Mouse (Mus musculus) cerebellum, adult 18-20 months (tissue): ENCODE results near the gene Tnfrsf9.
A peak's percentile ranks its signal among the peaks of the same experiment; 100 is the strongest.
"Not testable (repeated sequence)": the region's sequence is repeated elsewhere in the genome, so short reads cannot be mapped to it uniquely, and the experiment has no call there.

Experiments
- DNase-seq, 2 experiments: peaks; one replicate each; pipeline ENCODE4 v3.0.0; 2021

Tnfrsf9 gene

DNA sequence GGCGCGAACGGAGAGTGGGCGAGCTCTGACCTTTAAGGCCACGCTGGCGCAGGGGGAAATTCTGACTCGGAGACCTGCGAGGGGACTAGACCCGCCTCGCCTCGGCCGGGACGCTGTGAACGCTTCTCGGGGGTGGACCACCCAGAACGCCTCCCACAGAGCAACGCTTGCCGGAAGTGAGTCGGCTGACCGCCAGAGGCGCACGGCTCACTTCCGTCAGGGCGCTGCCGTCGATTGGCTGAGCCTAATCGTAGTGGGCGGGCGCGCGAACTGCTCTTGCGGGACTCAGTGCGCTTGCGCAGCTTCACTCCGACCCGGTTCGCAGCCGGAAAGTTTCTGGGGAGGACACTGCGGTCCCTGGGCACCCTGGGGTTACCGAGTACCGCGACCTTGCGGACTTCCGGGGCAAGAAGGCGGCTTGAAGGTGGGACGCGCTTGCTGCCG, at the start of gene Tnfrsf9, which contains the start of gene Park7:
Gene Tnfrsf9 (plus strand): TSS at position 273 of the 444 bp plus-strand sequence.
Gene Park7 (minus strand): TSS at position 148 of the 444 bp plus-strand sequence.
- peak; percentile 97 to 98 for DNase-seq

DNA sequence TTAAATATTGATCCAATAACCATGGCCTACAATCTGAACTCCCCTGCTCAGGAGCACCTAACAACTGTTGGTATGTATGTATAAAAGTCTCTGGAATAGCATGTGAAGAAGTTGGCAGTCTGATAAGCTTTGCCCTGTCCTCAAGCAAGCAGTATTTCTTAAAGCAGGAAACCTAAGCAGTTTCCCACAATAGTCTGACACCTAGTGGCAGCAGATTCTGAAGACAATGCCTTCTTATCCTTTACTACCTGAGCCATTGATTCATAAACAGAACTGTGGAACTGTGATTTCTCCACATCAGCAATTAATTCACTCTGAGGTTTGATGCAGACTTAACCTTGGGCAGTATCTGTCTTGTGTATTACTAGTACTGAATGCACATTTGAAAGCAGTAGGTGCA, 49.0 kb upstream of the Tnfrsf9 start:
- DNase-seq = peak in 1 of 2 experiments; percentile 28

DNA sequence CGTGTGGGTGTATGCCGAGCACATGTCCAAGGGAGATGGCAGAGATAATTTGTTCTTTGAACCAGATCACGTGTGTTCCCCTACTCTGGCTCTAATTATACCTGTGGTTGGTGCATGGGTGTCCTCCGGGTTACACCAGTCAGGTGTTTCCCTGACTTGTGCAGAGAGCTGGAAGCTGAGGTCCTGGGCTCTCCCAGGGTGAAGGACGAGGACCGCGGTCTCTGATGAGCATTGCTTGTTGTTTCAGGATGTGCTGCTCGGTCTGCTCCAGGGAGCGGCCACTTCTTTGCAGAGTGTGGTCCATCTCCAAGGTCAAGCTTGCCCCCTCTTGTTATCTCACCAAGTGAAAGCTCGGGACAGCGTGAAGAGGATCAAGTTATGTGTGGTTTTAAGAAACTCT, 48.3 kb upstream of the Tnfrsf9 start:
- DNase-seq = no peak

DNA sequence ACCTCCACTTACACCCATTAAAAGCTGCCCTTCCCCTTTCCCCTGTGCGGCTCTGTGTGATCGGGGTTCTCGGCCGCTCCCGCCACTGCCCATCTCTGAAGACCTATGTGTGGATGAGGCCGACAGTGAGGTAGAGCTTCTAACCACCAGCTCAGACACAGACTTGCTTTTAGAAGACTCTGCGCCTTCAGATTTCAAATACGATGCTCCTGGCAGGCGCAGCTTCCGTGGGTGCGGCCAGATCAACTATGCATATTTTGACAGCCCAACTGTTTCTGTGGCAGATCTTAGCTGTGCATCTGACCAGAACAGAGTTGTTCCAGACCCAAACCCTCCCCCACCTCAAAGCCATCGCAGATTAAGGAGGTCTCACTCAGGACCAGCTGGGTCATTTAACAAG, 47.9 kb upstream of the Tnfrsf9 start:
- DNase-seq = no peak

DNA sequence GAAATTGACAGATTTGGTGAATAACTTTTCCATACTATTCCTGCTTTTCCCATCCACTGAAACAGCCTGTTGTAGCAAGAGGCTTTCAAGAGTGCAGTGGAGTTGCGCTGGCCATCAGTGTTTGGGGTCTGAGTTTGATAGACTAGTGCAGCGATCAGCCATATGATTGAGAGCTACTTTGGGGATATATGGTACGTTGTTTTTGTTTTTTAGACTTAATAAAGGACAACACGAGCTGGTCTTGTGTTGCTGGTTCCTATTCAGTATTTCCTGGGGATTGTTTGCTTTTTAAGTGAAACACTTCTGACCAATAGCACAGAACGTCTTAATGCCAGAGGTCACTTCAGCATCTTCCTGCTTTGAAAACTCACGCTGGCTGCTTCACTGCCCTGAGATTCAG, 46.2 kb upstream of the Tnfrsf9 start:
- DNase-seq = no peak

DNA sequence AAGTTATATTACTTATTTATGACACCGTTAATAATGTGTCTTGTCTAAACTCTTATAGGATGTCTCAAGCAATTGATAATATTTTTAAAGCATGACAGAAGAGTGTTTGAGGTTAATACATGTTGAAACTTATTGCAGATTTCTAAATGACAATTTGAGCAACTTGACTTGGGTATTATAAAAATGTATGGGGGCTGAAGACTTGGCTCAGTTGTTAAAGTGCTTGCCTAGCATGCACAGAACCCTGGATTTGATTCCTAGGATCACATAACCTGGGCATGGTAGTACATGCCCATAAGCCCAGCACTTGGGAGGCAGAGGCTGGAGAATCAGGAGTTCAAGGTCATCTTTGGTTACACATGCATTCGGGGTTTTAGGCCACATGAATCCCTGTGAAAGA, 45.5 kb upstream of the Tnfrsf9 start:
- DNase-seq = no peak

DNA sequence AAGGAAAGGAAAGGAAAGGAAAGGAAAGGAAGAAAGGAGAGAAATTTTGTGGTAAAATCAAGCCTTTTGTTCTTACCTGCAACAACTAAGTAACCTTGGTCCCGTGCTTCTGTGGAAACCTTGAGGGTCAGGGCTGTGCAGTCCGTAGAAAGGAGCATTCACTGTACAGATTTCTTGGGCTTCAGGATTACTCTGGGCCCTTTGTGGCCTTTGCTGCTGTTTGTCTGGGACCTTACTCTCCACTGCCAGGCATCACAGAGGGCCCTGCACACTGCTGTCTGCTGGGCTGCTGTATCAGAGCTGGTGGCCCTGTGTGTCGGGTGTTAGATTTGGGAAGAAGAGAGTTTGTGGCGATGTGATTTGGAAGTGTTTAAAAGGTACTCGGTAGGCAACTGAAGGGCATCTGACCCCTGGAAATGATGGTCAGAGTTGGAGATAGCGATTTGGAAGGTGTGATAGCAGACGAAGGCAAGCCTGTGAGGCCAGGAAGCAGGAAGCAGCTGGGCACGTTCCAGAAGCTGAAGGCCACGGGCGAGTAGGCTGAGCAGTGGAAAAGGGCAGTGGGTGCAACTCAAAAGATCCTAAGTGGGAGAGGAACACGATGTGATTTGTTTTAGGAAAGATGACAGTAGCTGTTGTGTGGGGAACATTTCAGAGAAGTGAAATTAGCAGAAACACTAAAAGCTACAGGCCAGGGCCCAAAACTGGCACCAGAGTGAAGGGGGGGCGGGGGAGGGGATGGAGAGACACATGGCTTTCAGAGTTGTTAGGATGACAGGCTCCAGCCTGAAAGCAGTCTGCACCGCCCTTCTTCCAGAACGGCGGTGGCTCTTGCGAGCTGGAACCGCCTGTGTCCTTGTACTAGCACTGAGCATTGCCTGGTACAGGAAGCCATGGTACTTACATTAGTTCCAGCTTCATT, 44.8 kb upstream of the Tnfrsf9 start:
- DNase-seq = no peak

DNA sequence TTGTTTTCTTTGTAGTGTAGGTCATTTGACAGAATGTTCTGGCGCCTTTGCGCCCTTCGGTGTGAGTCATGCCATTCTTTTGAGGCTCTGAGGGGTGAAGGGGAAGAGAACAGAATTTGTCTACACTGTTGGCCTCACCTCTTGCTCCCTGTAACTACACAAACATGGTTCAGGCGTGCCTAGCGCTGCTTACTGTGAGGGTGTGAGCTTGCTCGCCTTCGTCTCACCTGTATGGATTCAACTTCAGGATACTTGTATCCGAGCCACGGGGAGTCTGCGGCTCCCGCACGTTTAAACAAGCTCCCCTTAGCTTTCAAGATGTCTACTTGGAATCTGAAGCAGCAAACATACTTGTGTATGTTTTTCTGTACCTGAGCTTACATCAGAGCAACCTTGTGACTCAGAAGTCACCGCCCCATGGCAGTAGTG, 43.4 kb upstream of the Tnfrsf9 start:
- DNase-seq = no peak

DNA sequence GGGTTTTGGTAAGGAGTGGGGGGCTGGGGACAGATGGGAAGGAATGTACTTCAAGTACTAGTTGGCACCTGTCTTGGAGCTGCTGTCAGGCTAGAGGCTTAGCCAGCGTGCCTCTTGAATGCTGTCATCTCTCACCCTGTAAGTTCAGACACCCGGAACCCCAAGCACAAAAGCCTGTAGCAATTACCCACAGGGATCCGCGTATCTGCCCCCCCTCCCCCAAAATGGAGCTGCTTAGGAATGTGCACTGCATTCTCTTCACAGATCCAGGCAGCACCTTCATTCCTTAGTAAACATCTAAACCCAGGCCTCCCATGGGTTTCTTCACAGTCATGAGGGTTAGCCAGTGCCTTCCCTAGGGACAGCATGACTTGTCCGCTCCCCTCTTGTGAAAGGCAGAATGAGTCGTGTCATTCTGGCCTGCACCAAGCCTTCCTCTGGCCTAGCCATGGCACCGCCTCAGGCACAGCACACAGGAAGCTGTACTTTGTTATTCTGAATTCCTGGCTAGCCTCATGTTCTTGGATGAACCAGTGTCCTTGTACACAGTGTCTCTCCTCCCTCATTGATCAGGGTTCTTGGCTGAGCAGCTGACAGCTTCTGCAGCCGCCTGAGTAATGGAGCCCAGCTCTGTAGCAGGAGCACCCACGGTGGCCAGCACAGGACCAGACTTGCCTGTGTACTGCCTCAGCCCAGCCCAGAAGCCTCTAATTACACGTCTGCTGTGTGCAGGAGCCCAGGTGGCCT, 42.8 kb upstream of the Tnfrsf9 start:
- DNase-seq = no peak

DNA sequence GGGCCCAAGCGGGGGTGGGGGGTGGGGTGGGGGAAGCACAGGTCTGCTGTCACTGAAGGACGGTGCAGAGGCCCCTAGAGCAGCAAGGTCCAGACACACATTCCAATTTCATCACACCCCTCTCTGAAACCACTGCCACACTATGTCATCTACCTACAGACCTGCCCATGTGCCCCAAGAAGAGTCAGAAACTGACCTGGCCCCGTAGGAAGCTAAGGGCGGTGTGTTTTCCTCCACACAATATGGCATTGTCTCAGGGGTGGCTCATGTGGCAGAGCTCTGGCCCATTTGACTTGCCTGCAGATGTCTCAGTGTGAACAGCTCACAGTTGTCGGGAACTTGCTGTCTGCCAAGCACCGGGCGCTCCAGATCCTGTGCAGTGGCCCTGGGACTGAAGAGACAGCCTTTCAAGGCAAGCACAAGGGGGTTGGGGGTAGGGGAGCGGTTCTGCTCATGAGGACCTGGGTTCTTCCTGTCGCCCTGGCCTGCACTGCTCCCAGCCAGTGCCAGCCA, 42.2 kb upstream of the Tnfrsf9 start:
- DNase-seq = peak; percentile 22 to 33

DNA sequence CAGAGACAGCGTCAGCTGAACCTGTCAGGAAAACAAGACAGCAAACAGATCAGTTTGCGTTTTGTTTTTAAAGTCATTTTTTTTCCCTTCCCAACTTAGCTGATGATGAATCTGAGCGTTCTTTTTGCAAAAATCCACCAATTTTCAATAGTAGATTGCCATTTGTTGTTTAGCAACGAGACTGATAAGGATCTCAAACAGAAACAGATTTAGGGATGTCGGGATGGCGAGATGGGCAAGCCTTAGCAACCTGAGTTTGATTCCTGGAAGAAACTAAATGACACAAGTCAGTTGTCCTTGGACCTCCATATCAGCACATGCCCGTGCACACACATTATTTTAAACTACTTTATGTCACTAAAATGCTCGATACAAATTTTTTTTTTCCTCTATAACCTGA, 41.7 kb upstream of the Tnfrsf9 start:
- DNase-seq = no peak

DNA sequence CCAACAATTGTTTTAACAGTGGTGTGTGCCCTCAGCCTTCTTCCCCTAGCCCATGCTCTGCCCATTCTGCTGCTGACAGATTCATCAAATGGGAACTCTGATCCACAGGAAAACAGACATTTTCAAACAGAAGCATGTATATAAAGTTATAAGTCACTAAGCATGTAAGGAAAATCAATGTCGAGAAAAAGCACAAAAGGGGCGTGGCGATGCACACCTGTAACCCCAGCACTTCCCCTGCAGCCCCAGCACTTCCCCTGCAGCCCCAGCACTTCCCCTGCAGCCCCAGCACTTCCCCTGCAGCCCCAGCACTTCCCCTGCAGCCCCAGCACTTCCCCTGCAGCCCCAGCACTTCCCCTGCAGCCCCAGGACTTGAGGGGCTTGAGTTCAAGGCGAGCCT, 39.9 kb upstream of the Tnfrsf9 start:
- DNase-seq = not testable (repeated sequence)

DNA sequence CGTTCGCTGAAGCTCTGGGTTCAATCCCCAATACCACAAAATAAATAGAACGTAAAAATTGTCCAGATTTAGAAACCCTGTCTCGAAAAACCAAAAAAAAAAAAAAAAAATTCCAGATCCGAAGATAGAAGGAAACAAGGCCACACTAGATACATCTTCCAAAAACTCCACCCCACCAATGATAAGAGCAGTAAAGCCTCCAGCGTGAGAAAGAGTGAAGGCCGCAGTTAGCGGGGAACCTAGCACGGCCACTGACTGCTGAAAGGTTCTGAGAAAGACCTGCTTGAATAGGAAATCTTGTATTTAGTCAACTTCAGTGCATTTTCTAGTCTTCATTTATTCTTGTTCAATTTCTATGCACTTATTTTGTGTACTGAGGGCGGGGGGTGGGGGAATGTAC, 39.0 kb upstream of the Tnfrsf9 start:
- no peak for DNase-seq

DNA sequence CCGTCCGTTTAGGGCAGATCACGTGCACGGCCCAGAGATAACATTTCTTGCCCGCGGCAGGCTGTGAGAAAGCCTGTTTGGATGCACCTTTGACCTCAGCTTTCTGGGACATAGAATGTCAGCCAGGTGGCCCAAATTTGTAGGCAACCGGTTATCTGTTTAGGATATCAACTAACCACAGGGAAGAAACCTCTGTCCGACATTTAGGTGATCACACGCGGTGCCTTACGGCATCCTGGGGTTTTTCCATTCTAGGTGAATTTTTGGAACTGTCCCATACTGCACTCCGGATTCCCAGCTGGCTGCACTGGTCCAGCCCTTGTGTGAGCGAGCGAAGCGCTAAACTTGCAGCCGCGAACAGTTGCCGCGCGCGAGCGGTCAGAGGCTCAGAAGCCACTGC, 34.7 kb upstream of the Tnfrsf9 start:
- DNase-seq = no peak

DNA sequence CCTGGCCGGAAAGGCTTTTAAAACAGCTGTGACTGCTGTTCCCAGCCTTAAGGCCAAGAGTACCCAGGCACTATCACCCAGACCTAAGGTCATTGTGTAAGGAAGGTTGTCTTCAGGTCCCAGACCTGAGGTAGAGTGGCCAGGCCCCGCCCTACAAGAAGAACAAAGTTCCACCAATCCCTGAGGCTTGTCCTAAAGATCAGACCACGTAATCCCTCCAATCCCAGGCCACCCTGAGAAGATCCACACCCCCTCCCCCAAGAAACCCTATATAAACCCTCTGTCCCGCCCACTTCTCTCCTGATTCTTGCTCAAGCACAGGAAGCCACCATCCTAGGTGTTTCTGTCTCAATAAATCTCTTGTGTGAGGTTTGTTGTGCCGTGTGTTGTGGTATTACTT, 34.0 kb upstream of the Tnfrsf9 start:
- DNase-seq = no peak

DNA sequence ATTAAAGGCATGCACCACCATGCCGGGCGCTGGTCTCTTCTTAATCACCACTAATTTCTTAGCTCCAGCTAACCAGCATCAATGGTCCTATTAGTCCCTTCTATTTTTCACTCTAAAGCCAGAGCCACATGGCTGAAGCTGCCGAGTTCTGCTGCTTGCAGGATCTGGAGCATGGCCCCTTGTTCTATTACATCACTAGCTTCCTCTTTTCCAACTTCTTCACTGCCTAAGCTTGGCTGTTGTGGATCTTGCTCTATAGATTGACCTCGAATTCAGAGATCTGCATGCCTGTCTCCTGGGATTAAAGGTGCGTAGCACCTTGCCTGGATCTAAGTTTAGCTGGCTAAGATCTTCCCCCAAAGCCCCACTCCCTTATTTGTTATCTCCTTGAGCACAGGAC, 31.7 kb upstream of the Tnfrsf9 start:
- no peak for DNase-seq

DNA sequence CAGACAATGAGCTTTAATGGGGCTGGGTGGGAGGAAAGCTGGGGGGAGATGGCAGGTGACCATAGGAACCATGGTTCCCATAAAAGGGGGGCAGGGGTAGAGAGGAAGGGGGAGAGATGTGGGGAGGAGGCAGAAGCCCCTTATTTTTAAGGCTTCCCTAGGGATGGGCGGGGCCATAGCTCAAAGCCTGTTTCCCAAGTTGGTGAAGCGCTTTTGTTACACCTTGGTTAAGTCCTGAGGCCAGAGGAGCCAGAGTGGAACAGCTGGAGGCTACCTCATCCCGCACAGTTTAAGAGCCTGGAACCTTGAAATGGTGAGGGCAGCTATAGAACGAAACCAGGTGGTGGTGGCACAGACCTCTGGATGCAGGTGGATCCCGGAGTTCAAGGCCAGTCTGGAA, 26.5 kb upstream of the Tnfrsf9 start:
- no peak for DNase-seq

DNA sequence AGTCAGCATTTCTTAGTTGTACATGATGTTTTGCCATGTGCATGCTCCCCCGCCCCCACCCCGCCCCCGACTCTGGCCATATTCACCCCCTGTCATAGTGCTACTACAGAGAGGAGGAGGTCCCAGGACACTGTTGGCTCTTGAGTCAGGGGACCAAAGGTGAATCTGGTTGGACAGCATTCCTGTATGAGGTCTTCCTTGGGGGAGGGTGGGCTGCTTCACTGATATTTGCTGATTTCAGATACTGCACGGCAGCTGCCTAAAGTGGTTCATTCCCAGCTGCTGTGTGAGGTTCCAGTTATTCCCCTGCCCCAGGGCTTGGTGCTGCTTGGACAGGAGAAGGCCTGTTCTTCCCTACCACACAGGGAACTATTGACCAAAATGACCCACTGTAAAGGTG, 25.9 kb upstream of the Tnfrsf9 start:
- no peak for DNase-seq

DNA sequence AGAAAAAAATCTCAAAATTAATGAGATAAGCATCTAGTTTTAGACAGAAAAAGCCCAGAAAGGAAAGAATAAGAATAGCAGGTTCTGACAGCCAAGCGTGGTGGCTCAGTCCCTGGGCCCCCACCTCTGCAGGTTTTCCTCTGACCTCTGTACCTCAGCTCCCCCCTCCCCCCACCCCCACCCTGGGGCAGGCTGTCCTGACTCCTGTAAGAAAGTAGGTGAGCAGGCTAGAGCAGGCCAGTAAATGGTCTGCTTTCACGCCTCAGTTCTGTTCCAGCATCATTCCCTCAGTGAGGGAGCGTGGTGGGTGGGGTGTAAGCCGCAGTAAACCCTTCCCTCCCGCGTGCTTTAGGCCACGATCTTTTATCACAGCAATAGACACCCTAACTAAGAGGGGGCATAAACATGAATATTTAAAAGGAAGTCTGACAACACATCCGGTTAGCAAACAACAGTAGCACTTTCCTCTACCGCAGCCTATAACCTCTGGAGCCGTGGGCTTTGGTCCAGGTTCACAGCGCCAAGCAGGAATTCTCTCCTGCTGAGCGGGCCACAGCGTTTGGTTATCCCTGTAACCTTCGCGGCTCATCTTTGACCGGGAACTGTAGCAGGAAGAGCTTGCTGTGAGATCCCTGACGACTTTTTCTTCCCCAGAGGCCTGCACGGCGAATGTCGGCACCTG, 24.9 kb upstream of the Tnfrsf9 start:
- no peak for DNase-seq

DNA sequence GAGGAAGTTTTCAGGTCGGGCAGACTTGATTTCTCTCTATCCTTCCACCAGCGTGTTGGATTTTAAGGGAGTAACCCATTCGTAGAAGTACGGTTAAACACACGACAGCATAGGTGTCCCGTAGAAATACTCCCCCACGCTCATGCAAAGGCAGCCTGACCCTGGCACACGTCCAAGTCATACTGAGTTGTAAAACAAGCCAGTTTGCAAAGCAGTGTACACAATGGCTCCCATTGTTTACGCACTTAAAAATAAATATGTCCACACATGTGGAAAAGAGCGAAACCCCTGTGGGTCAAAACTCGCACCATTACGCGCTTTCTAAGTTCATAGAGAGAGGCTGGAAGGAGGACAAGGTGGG, 24.4 kb upstream of the Tnfrsf9 start:
- DNase-seq = no peak

DNA sequence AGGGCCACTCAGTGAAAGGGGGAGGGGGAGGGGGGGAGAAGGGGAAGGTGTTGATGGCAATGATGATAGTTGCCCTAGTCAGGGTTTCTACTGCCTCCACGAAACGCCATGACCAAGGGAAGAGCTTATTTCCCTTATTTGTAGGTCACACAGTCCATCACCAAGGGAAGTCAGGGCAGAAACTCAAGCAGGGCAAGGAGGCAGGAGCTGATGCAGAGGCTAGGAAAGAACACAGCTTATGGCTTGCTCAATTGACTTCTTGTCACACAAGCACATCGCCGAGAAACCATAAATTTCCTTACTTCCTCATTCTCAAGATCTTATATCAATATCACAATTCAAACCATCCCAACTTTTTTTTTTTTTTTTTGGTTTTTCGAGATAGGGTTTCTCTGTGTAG, 23.1 kb upstream of the Tnfrsf9 start:
- DNase-seq = no peak

DNA sequence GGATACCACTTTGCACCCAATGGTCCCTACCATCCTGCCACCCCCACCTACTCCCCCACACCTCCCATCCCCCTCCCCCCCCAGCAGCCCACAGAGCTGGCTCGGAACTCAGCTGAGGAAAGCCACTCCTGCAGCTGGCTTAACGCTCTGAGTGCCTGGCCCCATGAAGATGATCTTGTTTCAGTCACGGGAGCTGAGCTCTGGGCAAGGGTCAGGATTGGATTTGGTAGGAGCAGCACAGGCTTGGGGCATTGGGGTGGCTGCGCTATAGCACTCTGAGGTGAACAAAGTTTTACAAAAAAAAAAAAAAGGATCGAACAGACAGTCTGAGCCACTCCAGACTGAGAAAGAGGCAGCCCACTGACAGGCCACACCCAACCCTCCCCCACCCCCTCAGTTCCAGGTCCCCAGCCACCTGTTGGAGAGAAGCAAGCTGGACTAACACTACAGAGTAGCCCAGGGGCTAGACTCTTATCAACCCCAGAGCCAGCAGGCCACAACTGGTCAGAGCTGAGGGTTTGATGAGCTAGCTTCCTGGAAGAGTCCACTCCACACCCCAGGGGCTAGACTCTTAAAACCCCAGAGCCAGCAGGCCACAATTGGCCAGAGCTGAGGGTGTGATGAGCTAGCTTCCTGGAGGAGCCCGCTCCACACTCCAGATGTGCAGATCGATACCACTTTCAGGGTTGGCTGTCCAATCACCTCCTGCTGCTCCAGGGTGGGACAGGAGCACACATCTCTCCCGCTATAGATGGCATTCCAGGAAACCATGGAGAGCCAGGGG, 19.5 kb upstream of the Tnfrsf9 start:
- DNase-seq = no peak
